Mouse (Mus musculus) limb, embryonic 10.5 days (tissue): ENCODE measurements around the gene Susd5. TPM values are rescaled to one million over a fixed set of nuclear protein-coding genes. Genes with fewer than 3 reads are reported as not detected.

ENCODE experiments used
- polyA plus RNA-seq: library from polyadenylated mRNA; unstranded; fragments of >200 nt; fragmentation: Nextera tagmentation; extraction: Ambion mirVana; gene quantifications from 2 replicates; pipeline ENCODE4 v1.2.1, GENCODE M21; 2016

The Susd5 gene
- polyA plus RNA-seq, 1 experiment from 2014 or later, result 0.66 TPM

Other genes with a start within 250 kb of the Susd5 start
- gene Ubp1, start 126.2 kb upstream of the Susd5 start, polyA plus RNA-seq, result 41.7 and 43.6 TPM in 2 replicates
- 3.2 and 5.4 TPM in 2 replicates for gene Fbxl2, start 10.9 kb upstream of the Susd5 start, polyA plus RNA-seq